Mouse (Mus musculus) liver, embryonic 14.5 days (tissue): ENCODE results near the gene Pdcd5.

Experiments used
- CTCF ChIP-seq: IDR thresholded peaks from 2 replicates; pipeline ENCODE4 v1.5.1; 2016; ENCODE audit warnings: antibody characterized with exemption, low read depth, control low read depth
- EP300 ChIP-seq: IDR thresholded peaks from 2 replicates; pipeline ENCODE4 v1.6.1; 2016; ENCODE audit warnings: antibody characterized with exemption, low read depth

GRCm38 (mm10) chr7:35647101-35647698 lies at the start of gene Pdcd5:
- TF ChIP-seq CTCF (no peak), EP300 (no peak)
